Mouse (Mus musculus) myocyte (in vitro differentiated cells): Measurements from ENCODE around the gene Cnot2.

Experiments
- CEBPB ChIP-seq: IDR thresholded peaks from 2 replicates; pipeline ENCODE4 v1.6.1; 2011; ENCODE audit warnings: mild to moderate bottlenecking, moderate library complexity; ENCODE audit not compliant: poor library complexity, insufficient read depth, severe bottlenecking
- E2F4 ChIP-seq: IDR thresholded peaks from one replicate; pipeline ENCODE4 v1.6.1; 2011; ENCODE audit warnings: mild to moderate bottlenecking, control low read depth, moderate library complexity; ENCODE audit not compliant: insufficient read depth
- MAX ChIP-seq: IDR thresholded peaks from one replicate; pipeline ENCODE4 v1.6.1; 2011; ENCODE audit warnings: low read depth, mild to moderate bottlenecking, control low read depth
- MYOD1 ChIP-seq, 3 experiments: IDR thresholded peaks; one replicate each; pipeline ENCODE4 v1.6.1; 2011; ENCODE audit warnings: control low read depth in 2 of 3, low read depth in 2 of 3, mild to moderate bottlenecking in 2 of 3, moderate library complexity in 1 of 3; ENCODE audit not compliant: insufficient read length in 2 of 3, control insufficient read depth in 1 of 3
- POLR2A ChIP-seq: IDR thresholded peaks from one replicate; pipeline ENCODE4 v1.6.1; 2011; ENCODE audit warnings: low read depth, mild to moderate bottlenecking, control low read depth, moderate library complexity; ENCODE audit not compliant: insufficient read length
- POLR2AphosphoS2 ChIP-seq: IDR thresholded peaks from one replicate; pipeline ENCODE4 v1.6.1; 2011; ENCODE audit warnings: low read depth, control low read depth; ENCODE audit not compliant: insufficient read length
- TCF12 ChIP-seq: IDR thresholded peaks from one replicate; pipeline ENCODE4 v1.6.1; 2011; ENCODE audit warnings: mild to moderate bottlenecking, control low read depth; ENCODE audit not compliant: poor library complexity, insufficient read depth, severe bottlenecking
- TCF3 ChIP-seq: IDR thresholded peaks from one replicate; pipeline ENCODE4 v1.6.1; 2011; ENCODE audit warnings: low read depth, control low read depth; ENCODE audit not compliant: insufficient read length
- USF1 ChIP-seq: IDR thresholded peaks from one replicate; pipeline ENCODE4 v1.6.1; 2011; ENCODE audit warnings: low read depth, mild to moderate bottlenecking, control low read depth, moderate library complexity

DNA sequence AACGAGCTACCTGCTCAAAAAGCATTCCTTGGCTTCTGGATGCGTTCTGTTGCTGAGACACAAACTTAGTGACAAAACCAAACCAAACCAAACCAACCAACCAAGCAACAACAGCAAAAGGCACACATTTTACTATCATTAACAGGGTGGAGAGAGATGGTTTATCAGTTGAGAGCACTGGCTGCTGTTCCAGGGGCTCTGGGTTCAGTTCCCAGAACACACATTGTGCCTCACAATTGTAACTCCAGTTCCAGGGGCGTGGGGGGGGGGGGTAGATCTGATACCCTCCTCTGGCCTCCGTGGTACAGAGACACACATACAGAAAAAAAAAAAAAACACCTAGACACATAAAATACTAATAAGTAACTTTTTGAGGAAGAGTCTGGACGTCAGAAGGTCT, 113.2 kb downstream of the Cnot2 start:
- no peak for TF ChIP-seq POLR2A
- TF ChIP-seq CEBPB, result no peak
- no peak for TF ChIP-seq POLR2AphosphoS2
- TF ChIP-seq MAX, result no peak
- TF ChIP-seq USF1, result no peak
- TF ChIP-seq MYOD1 (IDR thresholded peaks at IDR 0.05; ENCODE audit: control insufficient read depth in 1 of 3, insufficient read length in 2 of 3, low read depth in 2 of 3), result no peak
- TF ChIP-seq E2F4, result no peak
- no peak for TF ChIP-seq TCF12
- no peak for TF ChIP-seq TCF3
